Mouse (Mus musculus): ENCODE data around the gene Surf2.

DNA sequence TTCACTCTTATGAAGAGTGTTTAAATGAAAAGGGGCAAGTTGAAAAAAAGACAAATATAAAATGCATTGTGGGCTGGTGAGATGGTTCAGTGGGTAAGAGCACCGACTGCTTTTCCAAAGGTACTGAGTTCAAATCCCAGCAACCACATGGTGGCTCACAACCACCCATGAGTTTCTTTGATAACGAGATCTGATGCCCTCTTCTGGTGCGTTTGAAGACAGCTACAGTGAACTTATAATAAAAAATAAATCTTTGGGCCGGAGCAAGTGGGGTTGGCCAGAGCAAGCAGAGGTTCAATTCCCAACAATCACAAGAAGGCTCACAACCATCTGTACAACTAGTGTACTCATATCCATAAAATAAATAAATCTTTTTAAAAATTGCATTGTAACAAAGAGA, 20.3 kb upstream of the Surf2 start:
- TF ChIP-seq CTCF (IDR thresholded peaks at IDR 0.05; ENCODE audit: borderline replicate concordance, control insufficient read depth, extremely low read depth, insufficient read depth, low read length, poor library complexity) (no peak), POLR2A (IDR thresholded peaks at IDR 0.05; ENCODE audit: control insufficient read depth, extremely low read depth, insufficient read depth, low read length, poor library complexity) (no peak)
